Mouse (Mus musculus) 416B (cell line): ENCODE measurements around the gene Eras.
"Not testable (repeated sequence)": the region's sequence is repeated elsewhere in the genome, so short reads cannot be mapped to it uniquely, and the experiment has no call there.

Experiments used
- DNase-seq: peaks from one replicate; pipeline ENCODE4 v3.0.0; 2011; ENCODE audit warnings: low read depth

Gene Eras

DNA sequence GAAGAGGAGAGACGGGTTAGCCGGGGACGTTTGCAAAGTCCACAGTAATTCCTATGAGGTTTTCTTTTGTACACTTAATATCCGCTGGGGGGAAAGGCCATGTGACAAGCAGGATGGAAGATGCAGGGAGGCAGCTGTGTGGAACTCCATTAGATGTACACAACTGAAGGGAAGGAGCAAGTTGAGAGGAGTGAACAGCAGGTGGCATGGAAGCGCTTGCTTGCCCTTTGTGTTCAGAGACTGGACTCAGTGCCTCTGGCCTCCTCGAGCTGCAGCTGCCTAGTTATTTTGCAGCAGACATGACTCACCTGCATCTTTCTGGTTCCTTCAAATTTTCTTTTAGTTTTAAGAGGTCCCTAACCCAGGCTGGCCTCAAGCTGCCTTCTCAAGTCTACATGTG, 17.9 kb downstream of the Eras start:
- peak; percentile 5 for DNase-seq

GRCm38 (mm10) chrX:7909242-7909641, 19.2 kb downstream of the Eras start, which contains the start of gene Gm10490:
Gene Gm10490, plus strand, starts transcription at chrX:7909542.
- DNase-seq: not testable (repeated sequence)

DNA sequence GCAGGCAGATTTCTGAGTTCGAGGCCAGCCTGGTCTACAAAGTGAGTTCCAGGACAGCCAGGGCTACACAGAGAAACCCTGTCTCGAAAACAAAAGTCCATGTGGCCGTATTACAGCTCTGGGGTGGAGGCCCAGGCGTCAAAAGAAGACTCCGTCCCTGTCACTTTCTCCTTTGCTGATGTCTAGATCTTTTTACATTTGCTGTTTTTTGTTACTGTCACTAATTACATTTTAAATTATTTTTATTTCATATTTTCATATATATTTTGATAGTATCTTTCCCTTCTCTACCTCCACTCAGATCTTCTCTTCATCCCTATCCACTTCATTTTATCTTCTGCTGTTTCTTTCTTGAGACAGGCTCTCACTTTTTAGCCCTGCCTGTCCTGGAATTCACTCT, 20.7 kb downstream of the Eras start, which contains the start of gene Gm10491:
Gene Gm10491, minus strand, starts transcription at position 101 of the 400 bp plus-strand sequence.
- no peak for DNase-seq

DNA sequence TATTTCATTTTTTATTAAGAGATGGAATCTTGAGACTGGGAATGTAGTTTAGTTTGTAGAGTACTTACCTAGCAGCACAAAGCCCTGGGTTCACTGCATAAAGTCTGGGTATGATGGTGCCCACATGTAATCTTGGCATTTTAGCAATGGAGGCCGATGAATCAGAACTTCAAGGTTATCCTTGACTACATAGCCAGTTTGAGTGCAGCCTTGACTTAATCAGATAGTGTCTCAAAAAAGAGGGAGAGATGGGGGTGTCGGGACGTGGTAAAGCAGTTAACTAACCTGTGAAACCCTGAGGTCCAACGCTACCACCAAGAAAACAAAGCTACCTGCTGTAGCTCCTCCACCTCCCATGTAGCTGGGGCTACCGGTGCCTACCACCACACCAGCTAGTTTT, 24.0 kb downstream of the Eras start:
- no peak for DNase-seq

GRCm38 (mm10) chrX:7898880-7899874, 29.2 kb downstream of the Eras start, which contains the start of the genes Pqbp1 and Timm17b:
Gene Pqbp1, minus strand, starts transcription at chrX:7899269.
Gene Timm17b, plus strand, starts transcription at chrX:7899357.
- peak; percentile 98 for DNase-seq

GRCm38 (mm10) chrX:7898211-7898610, 30.2 kb downstream of the Eras start:
- DNase-seq: peak; percentile 21

DNA sequence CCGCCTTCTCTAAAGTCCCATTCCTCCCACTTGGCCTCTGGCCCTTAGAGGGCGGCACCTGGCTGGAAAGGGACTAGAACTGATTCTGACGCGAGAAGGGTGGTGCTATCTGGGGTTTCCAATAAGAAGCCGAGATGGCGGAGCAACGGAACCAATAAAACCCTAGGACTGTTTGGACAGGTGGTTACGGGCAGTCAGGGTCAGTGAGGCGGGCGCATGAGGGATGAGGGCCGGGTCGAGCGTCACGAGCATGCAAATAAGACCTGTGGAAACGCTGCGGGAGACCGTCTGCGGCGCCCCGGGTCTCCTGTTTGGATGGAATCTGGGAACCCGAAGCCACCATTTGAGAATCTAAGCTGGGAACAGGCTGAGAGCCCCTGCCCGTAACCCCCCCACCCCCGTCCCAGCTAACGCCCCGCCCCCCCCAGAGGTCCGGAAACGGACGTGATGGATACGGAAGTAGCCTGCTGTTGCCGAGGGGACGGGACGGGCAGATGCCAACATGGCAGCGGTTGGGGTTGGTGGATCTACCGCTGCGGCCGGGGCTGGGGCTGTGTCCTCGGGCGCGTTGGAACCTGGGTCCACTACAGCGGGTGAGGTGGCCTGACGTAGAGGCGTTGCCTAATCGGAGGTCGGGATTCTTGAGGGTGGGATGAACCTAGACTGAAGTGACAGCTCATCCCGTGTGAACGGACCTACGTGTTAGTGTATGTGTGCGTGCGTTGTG, 44.4 kb downstream of the Eras start, which contains the start of gene Slc35a2:
Gene Slc35a2, plus strand, starts transcription at position 188 of the 727 bp plus-strand sequence.
- DNase-seq: peak; percentile 95

GRCm38 (mm10) chrX:7879819-7880218, 48.6 kb downstream of the Eras start:
- DNase-seq: peak; percentile 91

GRCm38 (mm10) chrX:7878495-7878894, 49.9 kb downstream of the Eras start:
- no peak for DNase-seq

GRCm38 (mm10) chrX:7878007-7878419, 50.4 kb downstream of the Eras start, which contains the start of gene Pim2:
Gene Pim2, plus strand, starts transcription at chrX:7878262.
- peak; percentile 92 for DNase-seq
